Mouse (Mus musculus) layer of hippocampus, postnatal 14 days (tissue): Measurements from ENCODE around the gene Ahctf1. TPM values are rescaled to one million over a fixed set of nuclear protein-coding genes. Genes with fewer than 3 reads are reported as not detected.
A peak's percentile ranks its signal among the peaks of the same experiment; 100 is the strongest.
"Not testable (repeated sequence)": the region's sequence is repeated elsewhere in the genome, so short reads cannot be mapped to it uniquely, and the experiment has no call there.

ENCODE experiments used
- DNase-seq, 2 experiments: peaks; one replicate each; pipeline ENCODE4 v3.0.0; 2021 to 2022; ENCODE audit warnings: low spot score in 2 of 2, mixed read lengths in 1 of 2
- total RNA-seq, 2 experiments: library from RNA; stranded (reverse); gene quantifications; 2 replicates each; pipeline ENCODE4 v1.2.3; 2021

The Ahctf1 gene
- total RNA-seq, 2 experiments from 2014 or later, result 27.9 to 28.5 TPM

DNA sequence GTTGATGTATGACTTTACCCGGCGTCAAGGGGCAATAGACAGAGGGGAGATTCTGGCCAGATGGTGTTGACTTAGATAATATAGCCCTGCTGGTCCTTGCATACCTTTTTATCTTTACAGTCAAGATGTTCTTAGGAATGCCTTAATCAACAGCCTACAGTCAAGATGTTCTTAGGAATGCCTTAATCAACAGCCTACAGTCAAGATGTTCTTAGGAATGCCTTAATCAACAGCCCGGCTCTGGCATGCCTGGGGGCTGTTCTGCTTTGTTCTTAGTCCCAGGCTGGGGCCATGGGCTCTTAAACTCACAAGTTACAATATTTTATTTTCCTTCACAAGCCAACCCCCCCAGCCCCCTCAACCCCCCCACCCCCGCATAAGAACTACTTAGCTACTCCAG, 88.2 kb downstream of the Ahctf1 start:
- not testable (repeated sequence) for DNase-seq

DNA sequence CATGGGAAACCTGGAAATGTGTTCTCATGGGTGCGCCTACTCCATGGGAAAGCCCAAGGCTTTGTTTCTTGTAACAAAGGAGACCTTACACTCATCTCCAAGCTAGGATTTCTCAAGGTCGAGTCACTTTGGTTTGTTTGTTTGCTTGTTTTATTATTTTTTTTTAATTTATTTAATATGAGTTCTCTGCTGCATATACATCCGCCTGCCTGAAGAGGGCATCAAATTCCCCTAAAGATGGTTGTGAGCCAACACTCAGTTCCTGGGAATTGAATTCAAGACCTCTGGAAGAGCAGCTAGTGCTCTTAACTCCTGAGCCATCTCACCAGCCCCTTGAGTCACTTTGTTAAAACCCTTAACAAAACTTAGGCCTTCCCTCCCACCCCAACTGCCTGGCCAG, 90.1 kb downstream of the Ahctf1 start:
- DNase-seq, result no peak

DNA sequence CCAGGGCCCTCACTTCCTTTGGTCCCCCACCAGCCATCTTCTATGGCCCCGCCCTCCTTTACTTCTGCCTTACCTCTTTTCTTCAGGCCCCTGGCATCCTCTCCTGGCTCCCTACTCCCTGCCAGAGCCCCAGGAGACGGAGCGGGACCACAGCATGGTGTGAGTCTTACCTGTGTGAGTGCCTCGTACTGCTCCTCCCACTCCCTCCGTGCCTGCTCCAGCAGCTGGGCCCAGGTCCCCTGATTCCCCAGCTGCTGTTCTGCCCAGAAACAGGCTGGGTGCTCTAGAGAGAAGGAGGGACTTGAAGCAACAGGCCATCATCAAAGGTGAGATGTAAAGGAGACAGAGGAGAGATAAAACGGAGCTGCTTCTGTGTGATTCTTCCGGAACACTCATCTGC, 90.8 kb downstream of the Ahctf1 start:
- no peak for DNase-seq

DNA sequence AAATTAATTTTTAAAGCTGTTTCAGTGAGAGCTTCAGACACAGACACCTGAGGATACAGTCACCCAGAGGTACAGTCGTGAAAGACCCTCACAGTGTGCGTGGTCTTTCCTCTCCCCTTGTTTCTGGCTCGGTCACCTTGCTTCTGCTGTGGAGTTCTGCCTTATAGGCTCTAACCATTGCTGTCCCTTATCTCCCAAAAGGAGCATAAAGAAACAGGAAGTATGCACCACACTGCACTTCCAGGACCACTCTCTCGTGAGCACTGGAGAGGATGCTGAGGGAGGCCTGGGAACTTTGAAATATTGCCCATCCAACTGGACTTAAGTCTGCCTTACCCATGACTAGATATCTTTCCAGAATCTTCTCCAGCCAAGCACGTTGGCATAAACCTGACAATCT, 92.7 kb downstream of the Ahctf1 start:
- no peak for DNase-seq

DNA sequence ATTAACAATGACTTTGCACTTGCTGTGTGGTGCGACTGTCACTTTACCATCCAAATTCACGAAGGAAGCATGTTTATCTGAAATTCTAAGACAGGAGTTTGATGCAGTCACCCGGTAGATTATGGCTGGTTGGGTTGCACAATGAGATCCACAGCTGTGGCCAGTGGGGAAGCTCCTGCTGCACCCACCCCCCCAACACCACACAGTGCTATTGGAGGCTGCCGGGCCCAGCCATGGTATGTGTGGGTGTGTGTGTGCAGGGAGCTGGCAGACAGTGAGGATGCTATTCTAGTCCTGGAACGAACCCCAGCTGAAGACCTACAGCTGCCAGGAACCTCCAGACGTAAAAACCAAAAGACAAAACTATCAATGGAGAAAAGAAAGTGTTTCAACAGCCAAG, 94.1 kb downstream of the Ahctf1 start:
- peak; percentile 70 to 79 for DNase-seq

DNA sequence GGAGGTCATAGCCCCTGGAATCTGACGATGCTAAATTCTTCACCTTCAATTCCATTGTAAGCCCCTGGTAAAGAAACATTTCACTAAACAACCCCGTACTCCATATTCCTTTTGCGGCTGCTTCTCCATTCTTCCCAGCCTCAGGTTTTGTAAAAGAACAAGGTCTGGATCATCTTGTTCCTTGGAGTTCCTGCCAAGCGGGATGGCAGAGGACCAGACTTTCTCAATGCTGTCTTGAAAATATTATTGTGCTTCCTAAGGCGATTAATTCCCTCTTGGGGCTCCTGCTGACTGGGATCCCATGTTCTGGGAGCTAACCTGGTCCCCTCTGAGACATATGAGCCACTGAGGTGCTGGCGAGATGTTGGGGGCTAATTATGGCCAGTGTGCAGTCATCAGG, 98.3 kb downstream of the Ahctf1 start:
- peak; percentile 50 to 77 for DNase-seq

DNA sequence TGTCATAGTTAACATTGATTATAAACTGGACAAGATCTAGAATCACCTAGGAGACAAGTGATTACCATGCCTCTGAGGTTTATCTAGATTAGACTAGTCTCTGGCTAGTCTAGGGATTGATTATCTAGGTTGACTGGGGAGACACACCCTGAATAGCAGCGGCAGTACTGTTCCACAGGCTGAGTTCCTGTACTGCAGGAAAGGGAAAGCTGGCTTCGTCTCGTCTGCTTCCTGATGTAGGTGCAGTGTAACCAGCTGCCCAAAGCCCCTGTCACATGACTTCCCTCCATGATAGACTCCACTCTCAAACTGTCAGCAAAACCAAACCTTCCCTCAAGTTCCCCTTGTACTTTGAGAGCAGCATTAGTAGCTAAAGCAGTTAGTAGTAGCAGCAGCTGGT, 99.3 kb downstream of the Ahctf1 start:
- no peak for DNase-seq

Other genes starting within 250 kb of the Ahctf1 start
- 10 to 100 TPM; 69.1 to 69.4 TPM for gene Sccpdh, start 135.5 kb downstream of the Ahctf1 start, total RNA-seq
- under 1 TPM; 0.19 to 0.32 TPM for gene Kif28, start 58.4 kb downstream of the Ahctf1 start, total RNA-seq
- not detected for gene Gm10518, start 304 bp downstream of the Ahctf1 start, total RNA-seq
- 100 to 1,000 TPM; 214 to 233 TPM for gene Cdc42bpa, start 156.8 kb upstream of the Ahctf1 start, total RNA-seq